In genomic region chr2:146956366-146956765, GRCm38 (mm10) we compare ENCODE assay signal across 28 mouse cellular contexts. TPM values are rescaled to one million over a fixed set of nuclear protein-coding genes. Genes with fewer than 3 reads are reported as not detected.
DNase-seq lines count a peak whose midpoint lies in the region; ATAC-seq and TF ChIP-seq lines count a peak whose summit lies in the region.
"Had no signal": no experiment of that assay in that cellular context is flagged by ENCODE, and none has a peak within 500 bp of the region (broad histone marks: within the 10 kb centered on the region; RNA-seq: fewer than 3 reads in every experiment).

No protein-coding gene starts in this region.

- 37% methylated on average over 6 of the region's 6 CpGs for WGBS in embryonic facial prominence, embryonic 14.5 days
- WGBS in embryonic facial prominence, embryonic 10.5 days, result 33% methylated on average over 6 of the region's 6 CpGs

- H3K4me1 ChIP-seq in embryonic facial prominence, embryonic 14.5 days (ENCODE audit: control insufficient read depth, insufficient read depth, low read length), result no peaks in the 10 kb centered on the region
- peaks cover 16% of the 10 kb centered on the region for H3K4me1 ChIP-seq in embryonic facial prominence, embryonic 10.5 days
- H3K4me1 ChIP-seq: heart, embryonic 12.5 days; heart, embryonic 15.5 days had no signal

- no peaks in the 10 kb centered on the region for H3K36me3 ChIP-seq in embryonic facial prominence, embryonic 14.5 days (ENCODE audit: control insufficient read depth, insufficient read depth, low read length)
- no peaks in the 10 kb centered on the region for H3K36me3 ChIP-seq in embryonic facial prominence, embryonic 10.5 days (replicated peaks)
- H3K36me3 ChIP-seq: forebrain, embryonic 10.5 days; heart, embryonic 12.5 days; heart, embryonic 15.5 days; hindbrain, embryonic 13.5 days had no signal

- no peak for TF ChIP-seq POLR2A in brain, embryonic 14.5 days (IDR thresholded peaks at IDR 0.05; ENCODE audit: borderline replicate concordance, extremely low read depth, insufficient read depth, insufficient read length, poor library complexity, severe bottlenecking)

- H3K9ac ChIP-seq in embryonic facial prominence, embryonic 14.5 days (ENCODE audit: low read depth, low read length), result no peak overlapping the region
- H3K9ac ChIP-seq: embryonic facial prominence, embryonic 13.5 days; forebrain, embryonic 13.5 days; heart, embryonic 12.5 days; heart, embryonic 15.5 days; hindbrain, embryonic 13.5 days had no signal

- no peak for ATAC-seq in embryonic facial prominence, embryonic 14.5 days (ENCODE audit: low read depth)
- ATAC-seq: activated CD4-positive, CD25-positive, alpha-beta regulatory T cell, adult 4 months; forebrain, embryonic 13.5 days; forebrain, embryonic 16.5 days; hindbrain, embryonic 16.5 days; inflammation-experienced regulatory T-cells, adult 6 months; intestine, embryonic 16.5 days had no signal

- no peaks in the 10 kb centered on the region for H3K9me3 ChIP-seq in embryonic facial prominence, embryonic 14.5 days (ENCODE audit: control insufficient read depth, low read length)
- H3K9me3 ChIP-seq in embryonic facial prominence, embryonic 10.5 days, result no peaks in the 10 kb centered on the region
- H3K9me3 ChIP-seq: embryonic facial prominence, embryonic 13.5 days; forebrain, embryonic 10.5 days; forebrain, embryonic 13.5 days; heart, embryonic 12.5 days; heart, embryonic 15.5 days; hindbrain, embryonic 13.5 days had no signal

- no peak for TF ChIP-seq CTCF in brain, embryonic 14.5 days (IDR thresholded peaks at IDR 0.05; ENCODE audit: borderline replicate concordance, extremely low read depth, insufficient read depth, insufficient read length)

- H3K4me2 ChIP-seq in embryonic facial prominence, embryonic 14.5 days (ENCODE audit: low read depth, low read length), result no peak overlapping the region
- H3K4me2 ChIP-seq: embryonic facial prominence, embryonic 13.5 days; forebrain, embryonic 13.5 days; heart, embryonic 12.5 days; heart, embryonic 15.5 days; hindbrain, embryonic 13.5 days had no signal

- DNase-seq in embryonic facial prominence, embryonic 14.5 days (ENCODE audit: low spot score), result peak; percentile 17
- DNase-seq in embryonic facial prominence, embryonic 10.5 days (ENCODE audit: low spot score), result no peak
- peak; percentile 48 for DNase-seq in brain, embryonic 14.5 days (ENCODE audit: low read depth)
- DNase-seq in embryo, embryonic 11 days, result peak; percentile 28
- DNase-seq in retina, embryonic 14.5 days (ENCODE audit: low spot score), result peak; percentile 22
- no peak for DNase-seq in ovary, postnatal 10 days (ENCODE audit: low spot score)
- DNase-seq in spleen, postnatal 14 days (ENCODE audit: low spot score in 2 of 2), result no peak
- DNase-seq in gastrocnemius, adult 8-10 months (ENCODE audit: low spot score in 2 of 2), result no peak
- DNase-seq: adrenal gland, adult 8-10 months; adrenal gland, postnatal 25 days; cerebellum, adult 18-20 months; cerebellum, adult 9-10 months; cerebellum, postnatal 14 days; gastrocnemius, adult 2 months; gastrocnemius, postnatal 25 days; heart, adult 18-20 months; heart, postnatal 10 days had no signal

- H3K27ac ChIP-seq in embryonic facial prominence, embryonic 14.5 days (replicated peaks; ENCODE audit: low read depth, low read length), result no peak overlapping the region
- H3K27ac ChIP-seq in embryonic facial prominence, embryonic 10.5 days (replicated peaks), result no peak overlapping the region
- H3K27ac ChIP-seq: embryonic facial prominence, embryonic 13.5 days; forebrain, embryonic 10.5 days; forebrain, embryonic 13.5 days; gastrocnemius, adult 2 months; heart, embryonic 15.5 days; hindbrain, embryonic 13.5 days had no signal

- H3K4me3 ChIP-seq in embryonic facial prominence, embryonic 14.5 days (ENCODE audit: low read depth, low read length), result no peak overlapping the region
- no peak overlapping the region for H3K4me3 ChIP-seq in embryonic facial prominence, embryonic 10.5 days
- H3K4me3 ChIP-seq: embryonic facial prominence, embryonic 13.5 days; forebrain, embryonic 10.5 days; forebrain, embryonic 13.5 days; gastrocnemius, adult 2 months; heart, embryonic 12.5 days; heart, embryonic 15.5 days; hindbrain, embryonic 13.5 days had no signal

- no peaks in the 10 kb centered on the region for H3K27me3 ChIP-seq in embryonic facial prominence, embryonic 14.5 days (replicated peaks; ENCODE audit: control insufficient read depth, insufficient read depth, low read length)
- peaks cover 63% of the 10 kb centered on the region for H3K27me3 ChIP-seq in embryonic facial prominence, embryonic 10.5 days (replicated peaks; ENCODE audit: low read depth, poor library complexity, severe bottlenecking)
- H3K27me3 ChIP-seq: embryonic facial prominence, embryonic 13.5 days; heart, embryonic 12.5 days; heart, embryonic 15.5 days had no signal

RNA-seq across cellular contexts. Expression of gene Xrn2, which starts 56.4 kb away (rescaled TPM):
- polyA plus RNA-seq in embryonic facial prominence, embryonic 14.5 days (2014; fragmentation: Nextera tagmentation; extraction: Ambion mirVana), result 70.5 and 78.9 TPM in 2 replicates
- polyA plus RNA-seq in embryonic facial prominence, embryonic 10.5 days (2016; fragmentation: Nextera tagmentation; extraction: Ambion mirVana), result 89.4 and 89.7 TPM in 2 replicates
- polyA plus RNA-seq in brain, embryonic 14.5 days (2012; rRNA removed), result 54.2 and 55.9 TPM in 2 replicates
- total RNA-seq in gastrocnemius, adult 8-10 months (2022), result 10 to 100 TPM; 10.7 to 12.7 (median 11.4) TPM

Comparison
In these comparisons a context has a peak if more than half of its experiments do, and no peak if none do; other contexts are left out.
1. DNase-seq: peak in embryonic facial prominence, embryonic 14.5 days (single experiment), brain, embryonic 14.5 days (single experiment), embryo, embryonic 11 days (single experiment) and retina, embryonic 14.5 days (single experiment); none in embryonic facial prominence, embryonic 10.5 days (single experiment), ovary, postnatal 10 days (single experiment), spleen, postnatal 14 days (0 of 2) and gastrocnemius, adult 8-10 months (0 of 2).